Mouse (Mus musculus) heart, postnatal 0 days (tissue): ENCODE results near the gene Cubn.

Source experiments
- CTCF ChIP-seq: IDR thresholded peaks from 2 replicates; pipeline ENCODE4 v1.5.1; 2016; ENCODE audit warnings: antibody characterized with exemption, control low read depth, low read depth
- EP300 ChIP-seq: IDR thresholded peaks from 2 replicates; pipeline ENCODE4 v1.6.1; 2016; ENCODE audit warnings: antibody characterized with exemption, low read depth

GRCm38 (mm10) chr2:13501553-13501952 is 9.9 kb upstream of the Cubn start:
- TF ChIP-seq CTCF, result no peak
- TF ChIP-seq EP300, result no peak
